9 mouse cellular contexts compared by ENCODE assay signal in genomic region chr1:125759972-125760695, GRCm38 (mm10).
DNase-seq lines count a peak whose midpoint lies in the region; ATAC-seq and TF ChIP-seq lines count a peak whose summit lies in the region.
"Had no signal": no experiment of that assay in that cellular context is flagged by ENCODE, and none has a peak within 500 bp of the region (broad histone marks: within the 10 kb centered on the region; RNA-seq: fewer than 3 reads in every experiment).

No protein-coding gene starts in this region.

- peak; percentile 11 for DNase-seq in limb, embryonic 14.5 days (ENCODE audit: low spot score)
- DNase-seq in limb, embryonic 10.5 days (ENCODE audit: low spot score): no peak
- DNase-seq in cerebellum, adult 11 months: peak; percentile 13
- peak; percentile 93 for DNase-seq in heart, adult 11 months
- DNase-seq in ovary, postnatal 14 days (ENCODE audit: low spot score): peak; percentile 22
- DNase-seq in left cerebral cortex, adult 8-10 months (ENCODE audit: low spot score in 2 of 2): no peak
- DNase-seq in left cerebral cortex, postnatal 36 days (ENCODE audit: low spot score in 2 of 2): no peak

- H3K4me3 ChIP-seq in limb, embryonic 14.5 days (replicated peaks; ENCODE audit: low read length): no peak overlapping the region
- H3K4me3 ChIP-seq in limb, embryonic 10.5 days: no peak overlapping the region
- H3K4me3 ChIP-seq in kidney, embryonic 15.5 days (replicated peaks): no peak overlapping the region

- no peaks in the 10 kb centered on the region for H3K27me3 ChIP-seq in limb, embryonic 14.5 days (ENCODE audit: control insufficient read depth, insufficient read depth, low read length)
- no peaks in the 10 kb centered on the region for H3K27me3 ChIP-seq in limb, embryonic 10.5 days (ENCODE audit: low read depth, poor library complexity, severe bottlenecking)
- H3K27me3 ChIP-seq in kidney, embryonic 15.5 days: no peaks in the 10 kb centered on the region

- no peak overlapping the region for H3K27ac ChIP-seq in limb, embryonic 14.5 days (replicated peaks; ENCODE audit: low read depth, low read length)
- H3K27ac ChIP-seq in limb, embryonic 10.5 days: no peak overlapping the region
- H3K27ac ChIP-seq in kidney, embryonic 15.5 days: no peak overlapping the region
- H3K27ac ChIP-seq: liver, embryonic 14.5 days had no signal

- H3K4me1 ChIP-seq in limb, embryonic 14.5 days (ENCODE audit: control insufficient read depth, insufficient read depth, low read length): peaks cover 5% of the 10 kb centered on the region; the same call in 1 of the 2 replicates
- peaks cover 5% of the 10 kb centered on the region; the same call in 1 of the 2 replicates for H3K4me1 ChIP-seq in limb, embryonic 10.5 days
- peaks cover 7% of the 10 kb centered on the region for H3K4me1 ChIP-seq in kidney, embryonic 15.5 days

- H3K9ac ChIP-seq in limb, embryonic 14.5 days (ENCODE audit: low read depth, low read length, severe bottlenecking): no peak overlapping the region
- H3K9ac ChIP-seq in kidney, embryonic 15.5 days: no peak overlapping the region
- H3K9ac ChIP-seq: liver, embryonic 14.5 days had no signal

- no peaks in the 10 kb centered on the region for H3K9me3 ChIP-seq in limb, embryonic 14.5 days (ENCODE audit: control insufficient read depth, low read length)
- H3K9me3 ChIP-seq in limb, embryonic 10.5 days (replicated peaks): no peaks in the 10 kb centered on the region
- H3K9me3 ChIP-seq in kidney, embryonic 15.5 days (replicated peaks): no peaks in the 10 kb centered on the region

- TF ChIP-seq POLR2A in limb, embryonic 14.5 days (IDR thresholded peaks at IDR 0.05; ENCODE audit: borderline replicate concordance, extremely low read depth, insufficient read depth, insufficient read length): no peak

- H3K4me2 ChIP-seq in limb, embryonic 14.5 days (replicated peaks; ENCODE audit: low read depth, low read length, severe bottlenecking): no peak overlapping the region
- H3K4me2 ChIP-seq in kidney, embryonic 15.5 days: peak overlapping the region; percentile 23; the same call in 1 of the 2 replicates

- WGBS in limb, embryonic 14.5 days: 46% methylated on average over 15 of the region's 15 CpGs
- 84% methylated on average over 15 of the region's 15 CpGs for WGBS in limb, embryonic 10.5 days
- 39% methylated on average over 15 of the region's 15 CpGs for WGBS in kidney, embryonic 15.5 days

- intact Hi-C loops in left cerebral cortex, postnatal 36 days (cut with DNase I): no loop called here

- no peaks in the 10 kb centered on the region for H3K36me3 ChIP-seq in limb, embryonic 14.5 days (ENCODE audit: control insufficient read depth, insufficient read depth, low read length)
- H3K36me3 ChIP-seq in limb, embryonic 10.5 days: no peaks in the 10 kb centered on the region
- H3K36me3 ChIP-seq in kidney, embryonic 15.5 days: no peaks in the 10 kb centered on the region

- no peak for ATAC-seq in limb, embryonic 14.5 days (ENCODE audit: low FRiP score, low read depth)
- ATAC-seq in kidney, embryonic 15.5 days (replicated peaks; ENCODE audit: low FRiP score): peak; percentile 47

Comparison
In these comparisons a context has a peak if more than half of its experiments do, and no peak if none do; other contexts are left out.
1. DNase-seq: peak in limb, embryonic 14.5 days (single experiment), cerebellum, adult 11 months (single experiment), heart, adult 11 months (single experiment) and ovary, postnatal 14 days (single experiment); none in limb, embryonic 10.5 days (single experiment), left cerebral cortex, adult 8-10 months (0 of 2) and left cerebral cortex, postnatal 36 days (0 of 2).